Mouse (Mus musculus) brown adipose tissue, adult 24 weeks (tissue): Measurements from ENCODE around the gene Wdfy3. TPM values are rescaled to one million over a fixed set of nuclear protein-coding genes. Genes with fewer than 3 reads are reported as not detected.
"Not testable (repeated sequence)": the region's sequence is repeated elsewhere in the genome, so short reads cannot be mapped to it uniquely, and the experiment has no call there.

Experiments
- H3K27ac ChIP-seq: fragments of 200-500 bp; replicated peaks from 2 replicates; pipeline ENCODE4 v1.5.1; 2012; ENCODE audit warnings: low read depth, mild to moderate bottlenecking, low read length
- H3K4me1 ChIP-seq: fragments of 200-500 bp; 2 replicates; pipeline ENCODE4 v1.6.1; 2012; ENCODE audit warnings: low read length, mixed read lengths; ENCODE audit not compliant: control insufficient read depth, insufficient read depth, insufficient read length
- H3K4me3 ChIP-seq: fragments of 200-500 bp; 2 replicates; pipeline ENCODE4 v1.5.1; 2012; ENCODE audit warnings: low read depth, mild to moderate bottlenecking, low read length, moderate library complexity; ENCODE audit not compliant: insufficient read depth
- polyA plus RNA-seq: library from polyadenylated mRNA; stranded (reverse); fragments of >200 nt; gene quantifications from 2 replicates; pipeline ENCODE4 v1.2.4, GENCODE M21; 2012; ENCODE audit not compliant: missing spikeins, insufficient read depth, insufficient read length

Gene Wdfy3
- polyA plus RNA-seq = 8.2 and 9.1 TPM in 2 replicates

DNA sequence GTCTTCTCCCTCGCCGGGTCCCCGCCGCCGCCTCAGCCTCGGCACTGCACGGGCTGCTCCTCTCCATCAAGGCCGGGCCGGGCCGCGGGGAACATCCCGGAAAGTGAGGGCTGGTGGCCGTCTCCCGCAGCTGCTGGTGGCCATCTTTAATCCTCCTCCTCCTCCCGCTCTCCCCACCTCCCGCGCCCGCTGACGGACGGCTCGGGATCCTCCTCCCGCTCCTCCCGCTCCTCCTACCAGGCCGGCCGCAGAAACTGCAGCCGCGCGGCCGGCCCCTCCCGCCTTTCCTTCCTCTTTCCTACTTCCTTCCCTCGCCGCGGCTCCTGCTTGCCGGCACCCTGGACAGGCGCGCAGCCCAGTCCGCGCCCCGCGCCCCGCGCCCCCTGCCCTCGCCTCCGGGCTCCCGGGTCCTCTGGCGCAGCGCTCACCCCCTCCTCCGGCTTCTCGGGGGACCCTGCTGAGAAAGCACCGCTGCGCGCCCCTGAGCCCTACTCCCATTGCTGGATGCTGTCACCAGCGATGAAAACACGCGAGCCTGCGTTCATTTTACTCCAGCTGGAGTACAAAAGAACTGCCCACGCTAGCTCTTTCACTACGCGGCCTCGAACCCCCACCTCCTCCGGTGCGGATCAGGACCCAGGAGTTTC is at the start of gene Wdfy3:
Gene Wdfy3, minus strand, starts transcription at position 155 of the 647 bp plus-strand sequence.
- peak within 1 kb of the TSS; percentile 89 for H3K27ac ChIP-seq
- H3K4me1 ChIP-seq = 0 out of 2 replicates have a peak, but pooled peaks cover 3% of the 10 kb centered on the region
- peak within 1 kb of the TSS; percentile 100 for H3K4me3 ChIP-seq

DNA sequence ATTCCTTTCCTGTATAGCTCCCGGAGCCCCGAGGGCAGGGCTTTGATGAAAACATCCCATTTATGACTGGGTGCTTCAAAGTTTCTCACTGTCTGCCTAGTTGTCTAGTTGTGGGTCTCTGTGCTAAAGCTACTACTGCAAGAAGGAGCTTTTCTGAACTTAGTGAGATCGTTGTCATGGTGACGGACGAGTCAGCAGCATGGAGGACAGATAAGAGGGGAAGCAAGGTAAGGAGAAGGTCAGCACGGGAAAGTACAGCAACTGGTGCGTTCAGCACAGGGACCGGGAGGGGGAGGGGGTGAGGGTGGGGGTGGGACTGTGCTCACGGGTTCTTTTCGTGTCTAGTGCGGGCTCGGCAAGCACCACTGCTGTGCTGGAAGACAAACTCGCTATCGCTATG is 43.3 kb upstream of the Wdfy3 start:
- no peak overlapping the region for H3K27ac ChIP-seq
- no peak overlapping the region for H3K4me3 ChIP-seq
- no peaks in the 10 kb centered on the region for H3K4me1 ChIP-seq

DNA sequence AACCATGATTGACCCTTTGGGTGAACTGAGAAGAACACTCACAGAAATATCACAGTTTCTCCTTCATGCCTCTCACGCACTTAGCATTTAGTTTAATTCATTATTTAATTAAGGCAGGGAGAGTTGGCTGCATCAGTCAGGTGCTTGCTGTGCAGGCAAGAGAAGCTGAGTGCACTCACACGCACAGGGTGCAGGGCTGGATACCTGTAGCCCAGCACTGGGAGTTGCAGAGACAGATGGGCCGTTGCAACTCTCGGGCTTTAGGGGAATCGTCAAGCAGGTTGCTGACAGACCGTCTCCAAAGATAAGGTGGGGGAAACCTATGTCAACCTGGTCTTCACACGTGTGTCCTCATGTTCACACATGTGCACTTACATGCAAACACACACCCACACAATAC is 42.3 kb upstream of the Wdfy3 start:
- no peak overlapping the region for H3K27ac ChIP-seq
- H3K4me3 ChIP-seq = no peak overlapping the region
- no peaks in the 10 kb centered on the region for H3K4me1 ChIP-seq

DNA sequence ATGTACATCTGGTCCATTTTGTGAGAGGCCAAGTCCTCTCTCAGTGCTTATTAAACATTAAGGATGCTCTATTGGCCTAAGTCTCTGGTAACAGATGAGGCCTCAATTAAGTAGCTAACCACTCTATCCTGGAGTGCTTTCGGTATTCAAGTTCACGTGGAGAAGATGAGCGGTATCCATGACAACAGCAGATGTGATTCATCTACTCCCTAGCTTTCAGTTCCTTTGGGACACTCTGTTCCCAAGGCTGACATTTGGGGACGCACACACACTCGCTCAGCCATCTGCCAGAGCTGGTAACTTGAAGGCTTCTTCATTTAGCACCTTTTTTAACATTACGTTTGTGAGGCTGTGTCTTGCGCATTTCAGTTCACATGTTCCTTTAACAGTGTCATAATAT is 40.3 kb upstream of the Wdfy3 start:
- no peaks in the 10 kb centered on the region for H3K4me1 ChIP-seq
- no peak overlapping the region for H3K27ac ChIP-seq
- H3K4me3 ChIP-seq = no peak overlapping the region

DNA sequence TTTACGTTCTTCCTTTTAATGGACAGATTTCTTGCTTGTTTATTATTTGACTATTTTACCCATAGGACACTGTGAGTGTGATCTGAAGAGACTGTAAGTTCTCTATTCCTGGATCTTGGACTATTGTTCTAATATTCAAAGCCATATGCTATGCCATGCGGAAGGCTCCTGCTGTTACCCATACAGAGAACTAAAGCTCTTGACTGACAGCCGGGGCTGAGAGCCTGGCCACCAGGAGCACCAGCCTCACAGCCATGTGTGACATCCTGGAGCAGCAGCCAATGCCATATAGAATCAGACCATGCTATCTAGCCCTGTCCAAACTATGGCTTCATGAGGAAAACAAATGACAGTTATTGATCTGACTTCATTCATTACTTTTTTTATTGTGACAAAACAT is 36.2 kb upstream of the Wdfy3 start:
- Histone ChIP-seq H3K27ac (no peak overlapping the region), H3K4me1 (no peaks in the 10 kb centered on the region), H3K4me3 (no peak overlapping the region)

DNA sequence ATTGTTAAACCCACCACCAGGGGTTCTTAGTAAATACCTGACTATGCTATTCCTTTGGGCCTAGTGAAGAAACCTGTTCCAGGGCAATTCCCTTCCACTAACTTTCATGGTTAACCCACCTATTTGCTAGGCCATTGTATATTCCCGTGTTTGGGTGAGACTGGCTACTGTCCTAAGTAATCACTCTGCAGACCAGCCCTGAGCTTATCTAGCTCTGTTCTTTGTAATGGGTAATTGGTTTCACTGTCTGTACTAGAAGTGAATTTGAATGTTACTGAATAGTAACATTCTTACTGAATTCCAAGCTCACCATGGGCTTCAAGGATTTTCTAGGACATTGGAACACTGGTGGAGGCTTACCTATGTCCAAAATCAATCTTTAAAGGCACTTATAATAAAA is 32.1 kb upstream of the Wdfy3 start:
- not testable (repeated sequence) for H3K4me3 ChIP-seq, H3K4me1 ChIP-seq, H3K27ac ChIP-seq

DNA sequence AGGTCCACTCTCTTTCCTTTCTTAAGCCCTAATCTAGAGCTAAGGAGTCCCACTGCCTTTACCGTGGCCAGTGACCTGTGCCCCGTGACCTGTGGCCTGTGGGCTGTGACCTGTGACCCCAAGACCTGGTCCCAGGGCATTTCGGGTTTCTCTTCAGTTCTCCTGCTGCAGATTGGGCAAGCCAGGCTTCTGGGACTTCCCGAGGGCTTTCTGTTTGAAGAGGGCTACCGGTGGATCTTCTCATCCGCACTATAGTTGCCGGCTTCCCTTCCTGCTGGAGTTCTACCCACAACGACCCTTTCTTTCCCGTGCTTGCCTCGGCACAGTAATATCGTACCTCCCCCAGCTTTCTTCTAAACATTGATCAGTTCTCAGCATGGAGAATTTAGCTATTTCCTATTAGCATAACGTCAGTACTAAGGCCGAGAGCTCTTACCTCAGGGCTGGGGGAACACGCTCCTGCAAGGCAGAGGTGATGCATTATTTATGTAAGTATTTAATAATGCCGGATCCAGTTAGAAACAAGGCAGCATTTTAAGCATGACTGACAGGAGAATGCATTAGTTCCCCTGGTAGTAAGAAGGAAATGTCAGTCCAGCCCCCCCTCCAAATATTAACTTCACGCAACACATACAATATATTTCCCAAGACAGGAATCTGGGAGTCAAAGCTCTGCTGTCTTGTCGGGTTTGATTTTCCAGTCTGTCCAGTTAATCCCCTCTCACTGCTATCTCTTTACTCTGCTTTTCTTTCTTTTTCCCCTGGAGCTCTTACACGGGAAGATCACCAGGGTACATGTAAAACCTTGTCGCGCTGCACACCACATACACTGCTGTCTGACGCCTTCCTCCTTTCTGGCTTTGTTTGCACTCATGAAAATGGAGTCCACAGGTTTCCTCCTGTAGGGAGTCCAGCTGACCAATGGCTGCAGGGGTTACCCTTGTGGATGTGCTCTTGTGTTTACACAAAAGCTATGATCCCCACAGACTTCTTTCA is 30.8 kb upstream of the Wdfy3 start:
- H3K4me3 ChIP-seq = no peak overlapping the region
- no peaks in the 10 kb centered on the region for H3K4me1 ChIP-seq
- no peak overlapping the region for H3K27ac ChIP-seq

DNA sequence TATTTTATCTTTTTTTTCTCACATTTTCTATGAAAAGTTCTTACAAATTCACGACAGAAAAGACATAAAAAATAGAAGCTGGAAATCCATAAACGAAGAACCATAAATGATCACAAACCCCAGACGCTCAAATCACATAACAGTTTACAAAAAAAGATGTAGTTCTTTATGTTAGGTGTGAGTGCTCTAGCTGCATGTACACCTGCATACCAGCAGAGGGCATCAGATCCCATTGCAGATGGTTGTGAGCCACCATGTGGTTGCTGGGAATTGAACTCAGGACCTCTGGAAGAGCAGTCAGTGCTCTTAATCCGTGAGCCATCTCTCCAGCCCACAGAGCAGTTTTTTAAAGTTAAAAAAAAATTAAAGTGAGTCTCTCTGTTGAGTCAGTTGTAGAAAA is 25.9 kb upstream of the Wdfy3 start:
- Histone ChIP-seq H3K4me1 (no peaks in the 10 kb centered on the region), H3K27ac (no peak overlapping the region), H3K4me3 (no peak overlapping the region)

DNA sequence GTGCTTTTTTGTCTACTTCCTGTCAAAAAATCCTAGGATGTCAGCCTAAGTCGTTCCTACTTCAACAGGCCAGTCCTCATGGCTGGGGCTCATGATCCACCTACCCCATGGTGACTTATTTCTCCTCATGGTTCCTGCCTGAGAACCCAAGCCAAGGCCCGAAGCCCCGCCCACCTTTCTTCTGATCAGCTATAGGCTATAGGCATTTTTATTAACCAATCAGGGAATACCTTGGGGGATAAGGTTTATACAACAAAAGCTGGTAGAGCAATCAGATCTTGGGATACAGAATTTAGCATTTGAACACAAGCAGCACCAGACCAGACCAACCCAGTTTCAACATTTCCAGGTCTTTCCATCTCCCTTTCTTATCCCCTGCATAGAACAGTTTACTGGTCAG is 21.0 kb upstream of the Wdfy3 start:
- H3K4me3 ChIP-seq = no peak overlapping the region
- H3K4me1 ChIP-seq = no peaks in the 10 kb centered on the region
- H3K27ac ChIP-seq = no peak overlapping the region

DNA sequence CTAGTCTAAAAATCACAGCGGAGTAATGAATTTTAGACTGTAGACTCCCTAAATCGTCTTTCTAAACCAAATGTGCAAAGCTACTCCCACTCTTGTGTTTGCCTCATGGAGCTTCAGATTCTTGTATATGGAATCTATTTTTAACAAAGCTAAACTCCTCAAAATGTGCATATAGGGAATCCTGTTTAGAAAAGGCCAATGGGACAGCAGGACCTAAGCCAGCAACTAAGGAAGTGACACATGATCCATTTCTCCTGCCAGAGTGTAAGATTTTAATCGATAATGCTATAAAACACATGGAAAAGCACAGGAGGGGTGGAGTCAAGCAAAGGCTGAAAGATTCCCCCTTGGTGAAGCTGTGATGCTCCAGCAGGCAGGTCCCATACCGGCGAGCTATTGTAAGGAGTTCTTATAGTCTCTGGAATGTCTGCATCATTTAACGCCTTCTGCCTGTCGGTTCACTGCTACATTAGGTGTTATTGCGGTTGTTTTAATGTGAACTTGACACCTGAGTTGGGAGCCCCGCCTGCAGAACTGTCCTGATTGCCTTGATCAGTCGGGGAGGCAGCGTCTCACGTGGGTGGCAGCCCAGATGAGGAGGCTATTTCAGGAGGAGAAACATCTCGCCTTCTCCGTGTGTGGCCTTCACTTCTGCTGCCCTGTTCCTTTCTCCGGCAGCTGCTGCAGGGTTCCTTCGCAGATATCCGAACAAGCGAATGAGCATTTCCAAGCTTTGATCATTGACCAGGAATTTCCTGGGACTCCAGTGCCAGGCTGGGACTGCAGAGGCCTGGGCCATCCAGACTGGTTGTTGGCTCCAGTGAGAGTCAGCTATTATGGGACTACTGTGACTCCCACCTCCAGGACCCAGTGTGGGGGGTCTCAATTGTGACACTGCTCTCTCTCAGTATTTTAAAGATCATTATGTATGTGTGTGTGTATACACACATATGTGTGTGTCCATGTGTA is 15.3 kb upstream of the Wdfy3 start:
- Histone ChIP-seq H3K27ac (no peak overlapping the region), H3K4me1 (no peaks in the 10 kb centered on the region), H3K4me3 (no peak overlapping the region)

DNA sequence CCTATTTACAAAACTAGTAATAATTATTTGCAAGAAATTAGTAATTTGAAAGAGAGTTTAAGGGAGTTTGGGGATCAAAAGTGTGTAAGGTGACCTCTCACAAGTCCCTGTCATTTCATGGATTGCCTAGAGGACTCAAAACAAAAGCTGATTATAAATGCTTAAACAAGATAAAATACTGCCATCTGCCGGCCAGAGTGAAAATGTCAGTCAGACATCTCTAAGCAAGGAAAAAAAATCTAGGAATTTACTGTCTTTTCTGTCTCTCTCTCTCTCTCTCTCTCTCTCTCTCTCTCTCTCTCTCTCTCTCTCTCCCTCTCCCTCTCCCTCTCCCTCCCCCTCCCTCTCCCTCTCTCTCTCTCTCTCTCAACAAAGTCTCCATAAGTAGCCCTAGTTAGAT is 4.4 kb upstream of the Wdfy3 start:
- H3K27ac ChIP-seq = no peak overlapping the region
- H3K4me1 ChIP-seq = no peaks in the 10 kb centered on the region
- no peak overlapping the region for H3K4me3 ChIP-seq

DNA sequence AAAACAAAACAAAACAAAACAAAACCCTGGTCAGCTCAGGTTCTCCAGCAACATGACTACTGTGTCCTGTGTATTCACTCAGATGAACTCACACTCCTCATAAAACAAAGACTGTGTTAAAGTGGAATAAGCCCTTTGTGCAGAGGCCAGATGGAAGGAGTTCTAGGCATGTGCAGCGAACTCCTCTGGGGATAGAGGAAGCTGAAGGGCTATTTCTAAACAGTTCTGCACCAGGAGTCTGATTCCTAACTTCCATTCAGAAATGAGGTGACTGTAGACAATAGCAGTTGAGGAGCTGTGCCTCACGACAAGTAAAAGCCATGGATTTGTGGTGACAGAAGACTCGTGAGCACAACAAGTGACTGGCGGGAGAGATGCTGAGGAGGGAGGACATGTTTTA is 2.3 kb upstream of the Wdfy3 start:
- Histone ChIP-seq H3K4me3 (peak overlapping the region; percentile 16; the same call in 1 of the 2 replicates), H3K4me1 (0 out of 2 replicates have a peak, but pooled peaks cover under 1% of the 10 kb centered on the region), H3K27ac (peak overlapping the region; percentile 36; the same call in 1 of the 2 replicates)

DNA sequence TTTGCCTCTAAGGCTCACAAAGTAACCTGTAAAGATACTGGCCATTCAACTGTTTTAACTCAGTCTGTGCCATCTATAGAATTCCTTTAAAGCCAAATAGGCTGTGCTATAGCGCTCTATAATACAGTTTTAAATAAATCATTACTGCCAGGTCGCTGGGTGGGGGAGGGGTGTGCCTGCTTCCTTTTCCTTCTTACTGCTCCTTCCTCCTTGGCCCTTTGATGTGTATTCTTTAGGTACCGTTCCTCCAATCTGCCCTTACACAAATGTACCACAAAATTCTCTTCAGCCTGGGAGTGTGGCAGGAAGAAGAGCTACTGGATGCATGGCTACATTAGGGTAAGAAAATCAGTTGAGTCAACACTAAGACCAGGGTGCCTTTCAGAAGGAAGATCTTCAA is 1.5 kb upstream of the Wdfy3 start:
- Histone ChIP-seq H3K4me1 (0 out of 2 replicates have a peak, but pooled peaks cover 3% of the 10 kb centered on the region), H3K4me3 (no peak overlapping the region), H3K27ac (peak overlapping the region; percentile 41; the same call in 1 of the 2 replicates)

DNA sequence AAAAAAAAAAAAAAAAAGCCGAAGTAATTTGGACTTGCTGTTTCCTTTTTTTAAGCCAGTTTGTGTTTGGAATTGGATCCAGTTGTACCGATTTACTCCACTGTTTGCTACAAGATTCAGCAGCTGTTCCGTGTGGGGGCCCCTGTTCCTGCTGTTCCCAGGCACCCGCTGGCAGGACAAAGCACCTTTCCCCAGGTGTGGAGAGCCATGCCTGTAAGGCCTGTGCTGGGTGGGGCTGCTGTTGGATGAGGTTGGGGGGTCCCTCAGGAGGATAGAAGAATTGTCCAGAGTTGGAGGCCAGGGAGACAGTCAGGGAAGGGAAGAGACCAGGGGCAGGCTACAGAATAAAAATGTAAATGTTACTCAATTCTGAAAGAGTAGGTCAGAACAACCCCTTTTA is 1.1 kb upstream of the Wdfy3 start:
- peak overlapping the region; percentile 85 for H3K27ac ChIP-seq

More for the DNA sequence above, 1.1 kb upstream of the Wdfy3 start:
- 0 out of 2 replicates have a peak, but pooled peaks cover 3% of the 10 kb centered on the region for H3K4me1 ChIP-seq
- peak overlapping the region; percentile 43 for H3K4me3 ChIP-seq
